Mouse (Mus musculus): ENCODE results near the gene Usb1. TPM values are rescaled to one million over a fixed set of nuclear protein-coding genes. Genes with fewer than 3 reads are reported as not detected.
A peak's percentile ranks its signal among the peaks of the same experiment; 100 is the strongest.

Usb1 gene
- polyA plus RNA-seq, 1 experiment from 2014 or later = 42.2 TPM

DNA sequence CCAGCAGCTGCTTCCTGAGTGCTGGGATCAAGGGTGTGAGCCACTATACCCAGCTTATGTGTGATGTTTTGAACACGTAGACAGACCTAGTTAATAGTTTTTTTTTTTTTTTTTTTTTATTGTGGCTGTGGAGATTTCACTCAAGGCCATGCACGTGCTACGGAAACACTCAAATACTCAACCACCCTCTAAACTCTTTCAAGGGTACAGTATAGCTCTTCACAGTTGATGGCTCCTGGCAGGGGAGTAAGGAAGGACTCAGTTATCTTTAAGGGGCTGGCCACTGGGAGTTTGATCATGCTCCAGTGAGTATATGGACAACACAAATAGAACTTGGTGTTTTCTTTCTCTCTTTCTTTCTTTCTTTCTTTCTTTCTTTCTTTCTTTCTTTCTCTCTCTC, 52.4 kb downstream of the Usb1 start:
- Histone ChIP-seq H3K4me1 (no peaks in the 10 kb centered on the region), H3K9me3 (no peaks in the 10 kb centered on the region), H3K4me3 (no peak overlapping the region), H3K27ac (replicated peaks) (no peak overlapping the region), H3K27me3 (replicated peaks; ENCODE audit: low read depth, poor library complexity, severe bottlenecking) (no peaks in the 10 kb centered on the region), H3K36me3 (replicated peaks) (no peaks in the 10 kb centered on the region)
- 81% methylated on average over 3 of the region's 3 CpGs for WGBS
- DNase-seq (ENCODE audit: low spot score) = no peak

DNA sequence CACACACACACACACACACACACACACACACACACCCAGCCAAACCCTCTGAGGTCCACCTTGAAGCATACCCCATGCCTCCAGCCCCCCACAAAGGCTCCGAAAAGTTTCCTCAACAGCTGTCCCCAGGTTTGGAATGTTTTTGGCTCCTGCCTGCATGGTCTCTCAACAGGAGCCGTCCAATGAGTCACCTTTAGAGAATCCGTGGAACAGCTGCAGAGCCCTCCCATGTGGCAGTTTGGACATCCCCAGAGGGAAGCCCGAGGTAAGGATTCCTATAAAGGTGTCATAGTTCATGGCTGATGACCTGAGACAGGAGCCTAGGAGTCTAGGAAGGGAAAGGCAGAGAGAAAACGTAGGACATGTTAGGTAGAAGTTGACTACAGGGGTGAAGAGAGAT, 54.0 kb downstream of the Usb1 start:
- Histone ChIP-seq H3K36me3 (replicated peaks) (no peaks in the 10 kb centered on the region), H3K9me3 (no peaks in the 10 kb centered on the region), H3K27me3 (replicated peaks; ENCODE audit: low read depth, poor library complexity, severe bottlenecking) (no peaks in the 10 kb centered on the region), H3K4me1 (0 out of 2 replicates have a peak, but pooled peaks cover 3% of the 10 kb centered on the region), H3K4me3 (no peak overlapping the region), H3K27ac (replicated peaks) (no peak overlapping the region)
- no peak for DNase-seq (ENCODE audit: low spot score)
- WGBS = 82% methylated on average over 5 of the region's 5 CpGs

DNA sequence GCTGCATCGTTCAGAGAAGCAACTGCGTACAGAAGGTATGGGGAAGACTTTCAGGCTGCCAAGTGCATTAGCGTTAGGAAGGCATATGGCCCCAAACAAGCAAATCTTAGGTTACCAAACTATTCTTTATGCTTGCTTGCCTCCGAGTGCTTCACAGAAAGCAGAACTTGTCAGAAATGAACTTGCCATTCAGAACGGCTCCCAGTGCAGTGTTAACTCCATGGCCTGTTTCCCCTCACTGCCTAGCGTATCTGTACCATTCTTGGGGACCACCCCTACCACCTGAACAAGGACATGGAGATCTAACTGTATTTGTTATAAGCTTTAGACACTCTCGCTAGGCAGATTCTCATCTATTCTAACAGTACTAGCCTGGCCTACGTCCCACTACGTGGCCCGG, 55.1 kb downstream of the Usb1 start:
- 92% methylated on average over 10 of the region's 10 CpGs for WGBS
- Histone ChIP-seq H3K27me3 (replicated peaks; ENCODE audit: low read depth, poor library complexity, severe bottlenecking) (no peaks in the 10 kb centered on the region), H3K27ac (replicated peaks) (no peak overlapping the region), H3K4me1 (0 out of 2 replicates have a peak, but pooled peaks cover 3% of the 10 kb centered on the region), H3K9me3 (no peaks in the 10 kb centered on the region), H3K36me3 (replicated peaks) (no peaks in the 10 kb centered on the region), H3K4me3 (no peak overlapping the region)
- no peak for DNase-seq (ENCODE audit: low spot score)

DNA sequence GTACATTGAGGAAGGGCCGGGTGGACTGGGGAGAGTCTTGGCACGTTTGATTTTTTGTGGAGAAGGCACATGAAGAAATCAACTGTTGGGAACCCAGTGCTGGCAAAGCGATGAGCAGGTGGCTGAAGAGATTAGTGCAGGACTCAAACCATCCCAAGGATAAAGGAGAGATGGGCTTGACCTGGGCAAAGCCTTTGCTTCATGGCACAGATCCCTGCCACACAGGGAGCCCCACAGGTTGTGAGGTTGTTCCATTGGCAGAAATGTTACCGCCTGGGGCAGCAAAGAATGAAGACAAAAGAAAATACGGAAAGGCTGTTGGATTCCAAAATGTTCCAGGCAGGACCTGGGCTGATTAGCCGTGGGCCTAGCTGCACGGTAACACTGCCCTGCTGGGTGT, 55.9 kb downstream of the Usb1 start:
- Histone ChIP-seq H3K27me3 (replicated peaks; ENCODE audit: low read depth, poor library complexity, severe bottlenecking) (no peaks in the 10 kb centered on the region), H3K9me3 (no peaks in the 10 kb centered on the region), H3K4me1 (0 out of 2 replicates have a peak, but pooled peaks cover 3% of the 10 kb centered on the region), H3K4me3 (no peak overlapping the region), H3K36me3 (replicated peaks) (no peaks in the 10 kb centered on the region), H3K27ac (replicated peaks) (no peak overlapping the region)
- WGBS = 84% methylated on average over 7 of the region's 7 CpGs
- no peak for DNase-seq (ENCODE audit: low spot score)

DNA sequence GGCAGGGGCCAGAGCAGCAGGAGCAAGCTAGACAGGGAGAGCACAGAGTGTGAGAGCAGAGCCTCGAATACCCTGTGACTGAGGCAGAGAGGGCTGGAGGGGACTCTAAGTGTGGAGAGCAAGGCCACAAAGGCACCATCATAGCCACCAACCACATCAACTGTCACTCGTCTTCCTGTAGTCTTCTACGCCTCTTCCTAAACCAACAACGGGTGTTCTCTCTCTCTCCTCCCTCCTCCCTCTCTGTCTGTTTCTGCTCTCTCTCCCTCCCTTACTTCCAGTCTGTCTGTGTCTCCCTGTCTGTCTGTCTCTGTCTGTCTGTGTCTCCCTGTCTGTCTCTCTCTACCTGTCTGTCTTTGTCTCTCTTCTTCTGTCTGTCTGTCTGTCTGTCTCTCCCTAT, 58.2 kb downstream of the Usb1 start:
- Histone ChIP-seq H3K27me3 (replicated peaks; ENCODE audit: low read depth, poor library complexity, severe bottlenecking) (no peaks in the 10 kb centered on the region), H3K9me3 (no peaks in the 10 kb centered on the region), H3K4me1 (peaks cover 14% of the 10 kb centered on the region), H3K36me3 (replicated peaks) (no peaks in the 10 kb centered on the region), H3K27ac (replicated peaks) (0 out of 2 replicates have a peak overlapping the region, but pooled peaks have one; percentile 24), H3K4me3 (no peak overlapping the region)
- no peak for DNase-seq (ENCODE audit: low spot score)
- 64% methylated on average over 4 of the region's 4 CpGs for WGBS

DNA sequence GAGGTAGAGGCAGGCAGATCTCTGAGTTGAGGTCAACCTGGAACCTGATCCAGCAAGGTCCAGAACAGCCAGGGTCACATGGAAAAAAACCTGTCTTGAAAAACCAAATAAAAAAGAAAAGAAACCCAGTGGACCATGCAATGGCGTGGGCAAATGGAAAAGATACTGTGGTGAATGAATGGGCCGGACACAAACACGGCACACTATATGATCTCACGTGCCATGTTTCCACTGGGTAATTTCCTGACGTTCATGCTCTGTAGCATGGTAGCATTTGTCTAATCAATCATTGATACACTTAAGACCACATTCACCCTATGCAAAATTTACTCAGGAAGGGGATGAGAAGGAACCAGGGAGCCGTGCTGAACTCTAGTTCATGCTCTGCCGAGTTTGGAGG, 59.0 kb downstream of the Usb1 start:
- Histone ChIP-seq H3K27me3 (replicated peaks; ENCODE audit: low read depth, poor library complexity, severe bottlenecking) (no peaks in the 10 kb centered on the region), H3K27ac (replicated peaks) (no peak overlapping the region), H3K4me3 (no peak overlapping the region), H3K9me3 (no peaks in the 10 kb centered on the region), H3K36me3 (replicated peaks) (no peaks in the 10 kb centered on the region), H3K4me1 (peaks cover 22% of the 10 kb centered on the region)
- WGBS = 86% methylated on average over 7 of the region's 7 CpGs
- DNase-seq (ENCODE audit: low spot score) = no peak

DNA sequence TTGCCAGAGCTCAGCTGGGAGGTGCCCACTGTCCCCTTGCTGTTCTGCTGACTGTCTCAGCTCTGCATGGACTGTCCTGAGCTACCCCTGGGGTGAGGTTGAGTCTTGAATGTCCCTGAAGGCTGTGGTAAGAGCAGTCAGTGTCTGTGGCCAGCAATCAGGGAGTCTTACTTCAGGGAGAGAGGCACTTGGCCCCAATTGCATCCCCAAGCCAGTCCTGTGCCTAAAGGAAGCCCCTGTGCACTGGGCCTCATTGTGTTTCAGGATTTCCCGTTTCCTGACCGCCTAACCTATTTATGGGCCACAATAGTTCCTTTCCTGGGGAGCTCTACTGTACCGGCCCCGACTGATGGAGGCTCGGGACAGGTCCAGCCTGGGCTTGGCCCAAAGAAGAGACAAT, 60.5 kb downstream of the Usb1 start:
- Histone ChIP-seq H3K27me3 (replicated peaks; ENCODE audit: low read depth, poor library complexity, severe bottlenecking) (no peaks in the 10 kb centered on the region), H3K36me3 (replicated peaks) (no peaks in the 10 kb centered on the region), H3K4me3 (no peak overlapping the region), H3K9me3 (no peaks in the 10 kb centered on the region), H3K4me1 (peaks cover 37% of the 10 kb centered on the region), H3K27ac (replicated peaks) (peak overlapping the region; percentile 27; the same call in 1 of the 2 replicates)
- 68% methylated on average over 5 of the region's 5 CpGs for WGBS
- no peak for DNase-seq (ENCODE audit: low spot score)

DNA sequence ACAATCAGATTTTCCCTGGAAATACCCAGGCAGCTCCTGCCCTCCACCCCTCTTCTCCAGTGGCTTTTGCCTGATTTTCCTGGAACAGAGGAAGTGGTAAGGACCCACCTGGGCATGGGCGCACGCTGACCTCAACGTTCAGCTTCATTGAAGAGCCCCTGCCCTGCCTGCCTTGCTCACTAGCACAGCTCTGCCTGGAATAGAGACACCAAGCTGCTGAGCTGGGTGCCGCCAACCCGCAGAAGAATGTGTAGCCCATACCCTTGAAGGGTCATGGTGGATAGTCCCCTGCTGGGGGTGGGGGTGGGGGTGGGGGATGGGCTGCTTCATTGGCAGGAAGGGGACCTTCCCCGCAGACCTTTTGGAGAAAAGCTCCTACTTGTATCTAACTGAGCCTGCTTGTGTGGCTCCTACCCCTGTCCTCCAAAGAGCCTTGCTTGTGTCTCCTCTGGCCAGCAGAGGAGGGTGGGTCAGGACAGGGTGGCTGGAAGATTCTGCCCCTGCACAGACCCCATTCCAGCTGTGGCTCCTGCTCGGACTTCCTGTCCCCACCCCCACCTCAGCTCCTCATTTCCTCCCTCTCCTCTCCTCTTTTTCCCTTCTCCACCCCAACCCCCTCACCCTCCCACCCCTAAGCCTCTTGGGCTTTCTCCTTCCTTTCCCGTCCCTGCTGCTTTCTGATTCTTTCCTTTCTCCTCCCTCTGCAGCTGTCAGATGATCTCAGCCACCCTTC, 63.3 kb downstream of the Usb1 start:
- peak overlapping the region; percentile 77 for H3K27ac ChIP-seq (replicated peaks)
- no peak overlapping the region for H3K4me3 ChIP-seq

DNA sequence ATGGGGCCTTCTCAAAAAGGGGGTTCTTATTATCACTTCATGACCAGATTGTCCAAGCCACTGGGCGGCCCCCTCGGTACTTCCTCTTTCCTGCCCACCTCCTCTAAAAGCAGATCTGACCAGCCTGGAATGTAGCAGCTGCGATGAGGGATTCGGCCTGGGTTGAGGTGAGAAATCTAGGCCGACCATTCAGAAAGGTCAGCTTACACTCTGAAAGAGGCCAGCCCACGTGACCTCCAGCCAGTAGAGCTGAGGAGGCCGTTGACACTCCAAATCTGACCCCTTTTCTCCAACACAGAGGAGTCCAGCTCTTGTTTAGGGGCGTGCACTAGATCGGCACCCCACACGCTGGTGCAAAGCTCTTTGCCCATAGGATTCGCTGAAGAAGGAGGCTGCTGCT, 64.7 kb downstream of the Usb1 start:
- 48% methylated on average over 11 of the region's 11 CpGs for WGBS
- Histone ChIP-seq H3K27me3 (replicated peaks; ENCODE audit: low read depth, poor library complexity, severe bottlenecking) (no peaks in the 10 kb centered on the region), H3K36me3 (replicated peaks) (no peaks in the 10 kb centered on the region), H3K4me1 (peaks cover 36% of the 10 kb centered on the region), H3K4me3 (no peak overlapping the region), H3K27ac (replicated peaks) (peak overlapping the region; percentile 72), H3K9me3 (no peaks in the 10 kb centered on the region)
- no peak for DNase-seq (ENCODE audit: low spot score)

More for the DNA sequence above, 63.3 kb downstream of the Usb1 start:
- no peaks in the 10 kb centered on the region for H3K27me3 ChIP-seq (replicated peaks; ENCODE audit: low read depth, poor library complexity, severe bottlenecking)
- 38% methylated on average over 8 of the region's 8 CpGs for WGBS
- DNase-seq (ENCODE audit: low spot score) = peak; percentile 26
- peaks cover 37% of the 10 kb centered on the region for H3K4me1 ChIP-seq
- H3K9me3 ChIP-seq = no peaks in the 10 kb centered on the region
- no peaks in the 10 kb centered on the region for H3K36me3 ChIP-seq (replicated peaks)

Other genes with a start within 250 kb of the Usb1 start
- 8.4 and 8.7 TPM in 2 replicates for gene Kifc3, start 129.5 kb upstream of the Usb1 start, polyA plus RNA-seq (2016; fragmentation: Nextera tagmentation; extraction: Ambion mirVana)
- gene Cngb1, start 25.7 kb upstream of the Usb1 start, polyA plus RNA-seq (2016; fragmentation: Nextera tagmentation; extraction: Ambion mirVana) = not detected in 2 replicates
- gene Tepp, start 21.7 kb upstream of the Usb1 start, polyA plus RNA-seq (2016; fragmentation: Nextera tagmentation; extraction: Ambion mirVana) = not detected in 2 replicates
- 11.5 and 12.4 TPM in 2 replicates for gene Zfp319, start 334 bp upstream of the Usb1 start, polyA plus RNA-seq (2016; fragmentation: Nextera tagmentation; extraction: Ambion mirVana)
- 11.3 and 12.5 TPM in 2 replicates for gene Mmp15, start 20.0 kb downstream of the Usb1 start, polyA plus RNA-seq (2016; fragmentation: Nextera tagmentation; extraction: Ambion mirVana)
- gene Cfap20, start 102.6 kb downstream of the Usb1 start, polyA plus RNA-seq (2016; fragmentation: Nextera tagmentation; extraction: Ambion mirVana) = 141 and 148 TPM in 2 replicates
- gene Csnk2a2, start 157.8 kb downstream of the Usb1 start, polyA plus RNA-seq (2016; fragmentation: Nextera tagmentation; extraction: Ambion mirVana) = 12.6 and 15.2 TPM in 2 replicates
- 0.11 and 0.30 TPM in 2 replicates for gene Ccdc113, start 201.8 kb downstream of the Usb1 start, polyA plus RNA-seq (2016; fragmentation: Nextera tagmentation; extraction: Ambion mirVana)
- gene Prss54, start 244.1 kb downstream of the Usb1 start, polyA plus RNA-seq (2016; fragmentation: Nextera tagmentation; extraction: Ambion mirVana) = not detected in 2 replicates